Mouse (Mus musculus) cerebellum, adult 18-20 months (tissue): ENCODE measurements around the gene Rassf7.

ENCODE experiments used
- DNase-seq, 2 experiments: peaks; one replicate each; pipeline ENCODE4 v3.0.0; 2021

Gene Rassf7

DNA sequence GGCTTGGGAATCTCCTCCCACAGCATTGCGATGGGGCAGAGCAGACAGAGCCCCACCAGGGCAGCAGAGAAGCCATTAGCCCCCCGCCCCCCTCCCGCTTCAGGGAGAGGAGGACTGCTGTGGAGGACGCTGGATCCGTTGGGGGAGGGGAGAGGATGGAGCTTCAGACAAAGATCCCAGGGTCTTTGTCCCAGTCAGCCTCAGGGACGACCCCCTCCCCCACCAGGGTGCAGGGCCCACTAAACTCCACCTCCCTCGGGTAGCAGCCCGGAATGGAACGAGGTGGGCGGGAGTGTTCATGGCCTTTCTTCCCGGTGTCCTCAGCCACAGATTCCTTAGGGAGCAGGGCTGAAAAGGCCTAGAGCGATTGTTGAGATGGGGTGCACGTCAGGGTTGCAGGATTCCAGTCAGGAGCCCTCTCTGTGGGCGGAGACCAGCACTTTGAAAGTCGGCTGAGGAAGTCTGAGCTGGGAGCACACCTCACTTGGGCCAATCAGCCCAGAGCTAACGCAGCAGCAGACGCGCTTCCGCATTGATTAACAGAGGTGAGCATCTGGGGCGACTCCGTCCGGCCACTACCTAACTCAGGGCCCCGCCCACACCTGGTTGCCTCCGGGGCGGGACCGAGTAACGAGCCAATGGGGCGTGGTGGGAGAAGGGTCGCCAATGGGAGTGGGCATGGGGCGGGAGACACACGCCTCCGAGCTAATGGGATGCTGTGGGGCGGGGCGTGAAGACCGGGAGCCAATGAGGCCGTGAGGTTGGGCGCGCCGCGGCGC is at the start of gene Rassf7:
Gene Rassf7 (plus strand): TSS at position 760 of the 779 bp plus-strand sequence.
- peak; percentile 85 to 94 for DNase-seq

DNA sequence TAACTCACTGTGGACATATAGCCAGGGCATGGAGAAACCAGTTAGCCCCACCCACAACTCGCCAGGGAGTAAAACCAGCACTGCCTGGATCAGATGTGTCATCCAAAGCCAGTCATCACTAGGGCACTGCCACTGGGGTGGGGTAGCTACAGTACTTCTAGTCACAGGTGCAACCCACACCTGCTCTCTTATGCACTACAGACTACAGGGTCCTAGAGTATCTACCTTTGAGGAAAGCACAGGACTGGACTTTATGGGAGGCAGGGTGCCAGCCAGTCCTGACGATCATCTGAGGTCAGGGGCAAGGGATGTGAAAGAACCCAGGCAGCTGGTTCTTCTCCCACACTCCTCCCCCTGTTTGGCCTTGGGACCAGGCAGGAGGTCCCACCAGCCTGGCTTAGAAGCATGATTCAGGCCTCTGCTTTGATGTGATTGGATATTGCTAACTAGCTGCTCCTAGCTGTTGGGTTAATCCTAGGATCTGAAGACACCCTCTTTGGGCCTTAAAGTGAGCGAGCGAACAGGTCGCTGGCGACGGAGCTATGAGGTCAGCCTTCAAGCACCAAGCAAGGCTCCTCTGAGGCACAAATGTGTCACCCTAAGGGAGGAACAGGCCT is 47.7 kb upstream of the Rassf7 start:
- DNase-seq = peak in 1 of 2 experiments; percentile 36

DNA sequence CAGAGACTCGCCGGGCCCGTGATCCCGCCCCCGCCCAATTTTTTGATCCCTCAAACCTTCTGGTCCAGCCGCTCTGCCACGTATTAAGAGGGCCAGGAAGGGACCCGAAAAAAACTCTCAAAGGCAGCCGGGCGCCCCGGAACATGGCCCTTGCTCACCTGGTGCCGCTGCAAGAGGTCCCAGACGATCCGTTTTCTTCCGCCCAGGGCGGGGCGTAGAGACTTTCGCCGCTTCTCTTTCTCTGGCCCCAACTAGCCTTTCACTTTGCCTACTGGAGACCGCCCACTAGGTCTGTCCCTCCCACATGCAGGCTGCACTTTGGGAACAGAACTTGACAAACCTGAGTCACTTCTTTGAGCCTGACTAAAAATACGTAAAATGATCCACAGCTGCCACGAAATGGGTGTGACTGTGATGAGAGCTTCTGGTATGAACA is 47.1 kb upstream of the Rassf7 start:
- DNase-seq = peak in 1 of 2 experiments; percentile 42

DNA sequence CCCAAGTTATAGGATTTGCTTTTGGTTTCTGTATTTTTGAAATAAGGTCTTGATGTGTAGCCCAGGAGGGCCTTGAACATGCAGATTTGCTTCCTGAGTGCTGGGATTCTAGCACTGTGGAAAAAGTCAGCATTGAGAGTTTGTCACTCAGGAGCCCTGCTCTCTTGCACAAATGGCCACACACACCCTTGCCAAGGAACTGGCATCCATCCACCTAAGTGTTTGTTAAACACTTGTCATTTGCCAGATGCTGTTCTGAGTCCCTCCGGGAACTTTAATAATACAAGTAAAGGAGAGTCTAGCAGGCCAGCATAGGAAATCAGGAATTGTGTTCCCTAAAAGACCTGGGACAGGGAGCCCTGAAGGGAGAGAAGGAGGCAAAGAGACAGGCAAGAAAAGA is 46.4 kb upstream of the Rassf7 start:
- DNase-seq = no peak

DNA sequence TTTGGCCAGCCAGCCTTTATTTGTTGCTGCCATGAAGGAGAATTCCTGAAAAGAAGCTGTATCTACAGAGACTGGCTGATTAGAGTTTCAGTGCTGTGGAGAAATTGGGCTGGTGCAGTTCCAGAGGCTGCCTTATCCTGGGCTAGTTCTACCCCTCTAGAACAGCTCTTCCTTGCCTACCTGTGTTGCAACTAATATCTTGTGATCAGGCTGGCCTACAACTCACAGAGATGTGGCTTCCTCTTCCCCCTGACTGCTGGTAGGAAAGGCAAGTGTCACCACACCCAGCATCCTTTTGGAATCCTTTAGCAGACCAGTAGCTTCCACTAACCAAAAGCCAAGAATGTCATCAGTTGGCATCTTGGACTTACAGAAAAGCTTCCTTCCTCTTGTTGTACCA is 45.8 kb upstream of the Rassf7 start:
- no peak for DNase-seq

DNA sequence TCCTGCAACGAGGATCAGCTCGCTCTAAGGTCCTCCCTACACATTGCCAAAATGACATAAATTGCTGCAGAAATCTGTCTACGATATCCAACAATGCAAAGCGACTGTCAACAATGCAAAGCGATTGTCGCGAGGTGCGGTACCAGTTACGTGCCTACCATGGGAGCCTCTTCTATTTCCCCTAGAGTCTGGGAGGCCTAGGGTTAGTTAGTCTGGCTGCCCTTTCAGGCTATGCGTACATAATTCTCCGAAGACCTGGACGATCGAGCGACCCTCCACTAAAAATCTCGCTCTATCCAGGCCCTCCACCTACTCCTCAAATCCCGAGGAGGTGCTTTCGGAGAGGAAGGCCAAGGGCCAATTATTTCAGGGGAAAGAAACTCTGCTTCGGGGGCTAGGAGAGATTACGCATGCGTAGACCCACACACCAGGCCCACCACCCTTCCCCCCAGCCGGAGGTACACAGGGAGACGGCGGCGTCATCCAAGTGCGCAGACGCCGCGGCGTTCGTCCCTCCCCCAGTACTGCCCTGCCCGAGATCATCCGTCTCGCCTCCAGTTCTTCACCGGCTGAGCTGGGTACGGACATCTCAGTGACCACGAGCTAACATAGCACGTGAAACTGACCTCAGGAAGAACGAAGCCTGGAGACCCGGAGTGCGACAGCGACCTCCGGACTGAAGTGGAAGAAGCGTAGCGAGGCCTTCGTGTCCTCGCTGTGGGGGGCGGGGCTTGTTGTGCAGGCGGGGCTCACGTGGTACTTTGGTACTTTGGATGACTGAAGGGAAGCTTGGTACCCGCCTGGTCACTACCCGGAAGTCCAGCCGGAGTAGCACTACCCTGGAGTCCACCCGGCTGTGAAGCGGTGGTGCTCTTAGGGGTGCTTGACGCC is 43.3 kb upstream of the Rassf7 start, which contains the start of gene Rnh1:
Gene Rnh1 (minus strand): TSS at position 742 of the 891 bp plus-strand sequence.
- DNase-seq = peak; percentile 91 to 92

DNA sequence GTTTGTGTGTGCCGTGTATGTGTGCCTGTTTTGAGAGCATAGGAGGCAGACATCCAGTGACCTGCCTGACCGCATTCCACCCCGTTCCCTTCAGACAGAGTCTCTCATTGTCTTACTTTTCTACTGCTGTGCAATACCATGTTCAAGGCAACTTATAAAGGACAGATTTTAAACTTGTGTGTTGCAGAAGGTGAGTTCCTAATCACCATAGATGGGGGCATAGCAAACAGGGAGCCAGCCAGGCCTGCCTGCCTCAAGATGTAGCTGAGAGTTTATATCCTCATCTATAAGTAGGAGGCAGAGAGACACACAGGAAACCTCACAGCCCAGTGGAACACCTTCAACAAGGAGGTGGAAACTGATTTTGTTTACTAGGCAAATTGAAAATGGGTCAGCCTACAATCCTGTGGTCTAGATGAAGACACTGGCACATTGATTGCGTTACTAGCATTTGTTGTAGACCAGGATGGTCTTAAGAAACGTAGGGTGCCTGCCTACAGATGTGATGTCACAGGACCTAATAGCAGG is 42.3 kb upstream of the Rassf7 start:
- no peak for DNase-seq

DNA sequence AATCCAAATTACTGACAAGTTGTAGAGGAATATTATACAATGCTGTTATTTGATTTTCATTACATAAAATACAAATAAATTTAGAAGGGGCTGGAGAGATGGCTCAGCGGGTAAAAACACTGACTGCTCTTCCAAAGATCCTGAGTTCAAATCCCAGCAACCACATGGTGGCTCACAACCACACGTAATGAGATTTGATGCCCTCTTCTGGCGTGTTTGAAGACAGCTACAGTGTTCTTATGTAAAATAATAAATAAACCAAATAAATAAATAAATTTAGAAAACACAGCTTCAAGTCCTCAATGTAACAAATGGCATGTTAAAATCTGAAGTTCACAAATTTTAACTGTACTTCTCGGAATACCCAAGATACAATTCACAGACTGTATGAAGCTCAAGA is 40.6 kb upstream of the Rassf7 start:
- DNase-seq = no peak

DNA sequence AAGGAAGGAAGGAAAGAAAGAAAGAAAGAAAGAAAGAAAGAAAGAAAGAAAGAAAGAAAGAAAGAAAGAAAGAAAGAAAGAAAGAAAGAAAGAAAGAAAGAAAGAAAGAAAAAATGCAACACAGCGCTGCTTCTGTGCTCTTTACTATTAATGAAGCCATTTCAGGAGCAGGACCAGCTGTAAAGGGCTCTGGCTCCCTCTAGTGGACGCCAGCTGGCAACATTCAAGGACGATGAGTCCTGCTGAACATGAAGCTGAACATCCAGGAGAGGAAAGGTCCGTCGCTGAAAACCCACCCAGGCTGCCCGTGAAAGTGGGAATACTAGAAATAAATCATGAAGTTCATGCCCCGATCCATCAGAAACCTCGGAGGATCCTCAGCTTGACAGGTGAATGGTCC is 39.5 kb upstream of the Rassf7 start:
- DNase-seq = peak; percentile 90 to 92

DNA sequence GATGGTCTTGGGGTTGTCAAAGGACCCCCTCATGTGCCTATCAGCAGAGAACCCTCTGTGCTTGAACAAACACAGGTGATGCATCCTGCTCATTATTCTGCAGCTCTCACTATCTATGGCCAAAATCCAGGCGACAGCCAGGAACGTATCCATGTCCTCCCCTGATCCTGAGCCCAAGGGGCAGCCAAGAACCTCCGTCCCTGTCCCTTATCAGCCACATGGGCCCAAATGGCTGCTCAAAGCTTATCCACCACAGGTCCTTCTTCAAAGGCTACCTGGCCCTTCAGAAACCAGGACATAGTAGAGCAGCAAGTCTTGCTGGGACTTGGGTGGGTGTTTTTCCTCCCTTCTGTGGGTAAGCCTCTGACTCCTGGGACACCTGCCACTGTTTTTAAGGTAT is 27.5 kb upstream of the Rassf7 start:
- no peak for DNase-seq

DNA sequence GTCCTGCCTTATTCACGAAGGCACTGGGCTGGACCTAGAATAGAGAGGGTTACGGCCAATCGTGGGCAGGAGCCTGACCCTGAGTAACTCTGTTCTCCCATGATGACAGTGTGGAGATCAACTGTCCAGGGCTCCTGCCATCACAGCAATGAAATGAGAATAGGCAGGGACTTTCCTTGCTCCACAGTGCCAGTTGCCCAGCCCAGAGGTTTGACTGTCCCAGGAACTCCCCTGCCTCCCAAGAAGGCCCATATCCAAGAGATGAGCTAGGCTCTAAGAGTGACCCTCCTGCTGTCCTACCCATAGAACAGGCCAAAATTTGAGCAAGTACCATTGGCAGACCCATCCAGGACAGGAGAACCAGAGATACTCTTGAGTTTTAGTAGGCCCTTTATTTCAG is 26.9 kb upstream of the Rassf7 start:
- DNase-seq = no peak

DNA sequence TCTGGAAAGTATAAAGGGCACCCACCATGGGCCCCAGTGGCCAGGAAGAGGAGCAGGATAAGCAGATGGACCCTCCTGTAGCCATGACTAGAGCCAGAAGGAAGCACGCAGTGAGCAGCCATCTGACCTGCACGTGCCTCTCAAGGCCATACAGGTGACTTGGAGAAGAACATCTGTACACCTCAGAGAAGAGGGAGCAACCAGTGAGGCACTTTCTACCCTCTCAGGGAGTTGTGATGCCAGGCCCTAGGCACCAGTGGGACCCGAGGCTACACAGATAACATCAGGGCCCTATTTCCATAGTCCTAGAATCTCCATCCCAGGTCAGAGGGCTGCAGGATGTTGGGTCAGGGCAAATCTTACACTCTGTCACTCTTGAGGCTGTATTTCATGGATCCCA is 25.4 kb upstream of the Rassf7 start:
- no peak for DNase-seq

DNA sequence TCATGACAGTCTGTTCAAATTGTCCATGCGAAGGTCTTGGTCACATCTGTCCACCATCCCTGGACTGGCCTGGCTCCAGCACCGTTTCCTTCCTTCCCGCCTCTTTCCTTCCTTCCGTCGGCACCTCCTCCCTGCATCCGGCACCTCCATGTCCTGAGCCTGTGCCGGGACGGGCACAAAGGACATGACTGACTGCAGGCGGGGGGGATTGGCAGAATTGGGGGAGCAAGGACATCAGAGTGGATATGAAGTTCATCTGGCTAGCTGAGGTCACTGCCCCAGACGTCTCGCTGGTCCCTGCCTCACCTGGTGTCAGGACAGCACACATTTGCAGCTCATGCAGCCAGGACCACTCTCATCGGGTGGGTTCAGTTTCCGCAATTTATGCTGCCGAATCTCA is 24.6 kb upstream of the Rassf7 start:
- no peak for DNase-seq

DNA sequence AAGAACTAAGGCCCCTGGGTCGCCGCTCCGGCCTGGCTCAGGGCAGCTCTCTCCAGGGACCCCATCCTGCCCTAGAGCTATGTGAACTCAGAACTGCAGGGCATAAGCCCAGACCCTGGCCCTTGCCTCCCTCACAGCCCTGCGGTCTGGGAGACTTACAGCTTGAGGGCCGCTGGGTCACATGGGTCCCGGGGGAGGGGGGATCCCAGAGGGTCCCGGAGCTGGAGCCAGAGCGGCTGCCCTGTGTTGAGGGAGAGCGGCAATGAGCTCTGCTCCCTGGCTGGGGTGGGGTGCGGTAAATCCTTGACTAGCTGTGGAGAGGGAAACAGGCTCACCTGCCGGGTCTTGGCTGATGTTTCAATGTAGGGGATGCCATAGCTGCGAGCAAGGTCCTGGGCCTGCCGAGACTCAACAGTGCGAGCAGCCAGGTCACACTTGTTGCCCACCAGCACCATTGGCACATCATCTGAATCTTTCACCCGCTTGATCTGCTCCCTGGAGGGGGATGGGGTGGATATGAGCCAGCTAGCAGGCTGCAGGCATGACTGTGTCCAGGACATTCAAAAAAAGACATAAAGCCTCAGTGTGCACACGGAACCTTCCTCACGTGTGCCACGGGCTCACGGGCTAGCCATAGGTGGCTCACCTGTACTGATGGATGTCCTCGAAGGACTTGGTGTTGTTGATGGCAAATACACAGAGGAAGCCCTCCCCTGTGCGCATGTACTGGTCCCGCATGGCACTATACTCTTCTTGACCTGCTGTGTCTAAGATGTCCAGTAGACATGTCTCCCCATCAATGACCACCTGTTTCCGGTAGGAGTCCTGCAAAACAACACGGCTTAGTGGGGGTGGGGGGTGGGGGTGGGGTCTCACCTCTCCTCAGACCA is 23.6 kb upstream of the Rassf7 start:
- no peak for DNase-seq

DNA sequence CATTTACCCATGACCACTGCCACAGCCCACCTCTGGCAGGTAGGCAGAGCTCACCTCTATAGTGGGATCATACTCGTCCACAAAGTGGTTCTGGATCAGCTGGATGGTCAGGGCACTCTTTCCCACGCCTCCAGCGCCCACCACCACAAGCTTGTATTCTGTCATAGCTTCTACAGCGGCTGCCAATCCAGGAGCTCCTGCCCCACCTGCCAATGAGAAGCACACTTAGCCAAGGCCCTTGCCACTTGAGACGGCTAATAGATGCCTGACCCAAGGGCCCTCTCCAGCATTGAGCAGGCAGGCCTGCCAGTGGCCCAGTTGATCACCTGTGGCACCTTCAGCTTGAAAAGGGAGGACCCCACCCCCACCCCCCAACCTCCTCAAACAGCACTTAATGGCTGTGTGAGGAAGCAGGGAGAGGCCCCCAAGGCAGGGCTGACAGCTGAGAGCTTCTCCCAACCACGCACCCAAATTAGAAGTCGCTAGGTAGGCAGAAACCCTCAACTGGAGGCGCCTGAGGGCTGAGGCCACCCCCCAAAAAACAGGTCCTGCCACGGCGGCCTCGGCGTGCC is 22.8 kb upstream of the Rassf7 start:
- DNase-seq = no peak

DNA sequence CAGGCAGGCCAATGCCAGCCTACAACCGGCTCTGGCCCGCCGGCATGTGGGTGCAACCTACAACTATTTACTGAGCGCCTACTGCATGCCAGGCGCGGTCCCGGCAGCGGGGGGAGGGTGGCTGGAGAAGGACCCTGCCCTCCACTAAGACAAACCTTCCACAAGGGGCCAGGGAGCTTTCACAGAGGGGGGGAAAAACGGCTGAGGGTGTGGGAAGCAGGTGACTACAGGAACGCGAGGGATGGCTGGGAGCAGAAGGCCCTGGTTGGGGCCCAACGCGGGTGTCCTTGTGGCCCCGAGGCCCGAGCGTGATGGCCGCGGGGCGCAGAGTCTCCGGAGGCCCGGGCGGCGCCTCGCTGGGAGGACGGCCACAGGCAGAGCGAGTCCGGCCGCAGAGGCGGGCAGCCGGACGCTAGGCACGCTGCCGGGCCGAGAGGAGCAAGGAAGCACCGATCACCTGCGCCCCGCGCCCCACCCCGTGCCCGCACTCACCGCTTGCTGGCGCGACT is 22.3 kb upstream of the Rassf7 start:
- DNase-seq = peak in 1 of 2 experiments; percentile 38

DNA sequence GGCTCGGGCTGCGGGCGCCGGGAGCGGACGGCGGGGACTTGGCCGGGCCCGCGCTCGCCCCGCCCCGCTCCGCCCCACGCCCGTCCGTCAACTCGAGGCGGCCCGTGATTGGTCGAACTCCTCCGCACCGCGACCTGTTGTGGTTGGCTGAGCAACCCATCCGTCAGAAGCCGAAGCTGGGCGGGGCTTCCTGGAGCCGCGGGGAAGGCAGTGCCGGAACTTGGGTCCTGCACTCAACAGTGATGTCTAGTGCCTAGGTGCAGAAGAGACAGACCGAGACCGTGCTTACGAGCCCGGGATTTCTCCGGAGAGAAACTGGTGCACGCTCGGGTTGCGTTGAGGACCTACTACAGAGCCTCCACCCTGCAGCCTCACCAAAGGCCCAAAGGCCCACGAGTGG is 21.7 kb upstream of the Rassf7 start, which contains the start of the genes Hras and Lrrc56:
Gene Hras (minus strand): TSS at position 58 of the 400 bp plus-strand sequence.
Gene Lrrc56 (plus strand): TSS at position 210 of the 400 bp plus-strand sequence.
- peak; percentile 98 for DNase-seq

DNA sequence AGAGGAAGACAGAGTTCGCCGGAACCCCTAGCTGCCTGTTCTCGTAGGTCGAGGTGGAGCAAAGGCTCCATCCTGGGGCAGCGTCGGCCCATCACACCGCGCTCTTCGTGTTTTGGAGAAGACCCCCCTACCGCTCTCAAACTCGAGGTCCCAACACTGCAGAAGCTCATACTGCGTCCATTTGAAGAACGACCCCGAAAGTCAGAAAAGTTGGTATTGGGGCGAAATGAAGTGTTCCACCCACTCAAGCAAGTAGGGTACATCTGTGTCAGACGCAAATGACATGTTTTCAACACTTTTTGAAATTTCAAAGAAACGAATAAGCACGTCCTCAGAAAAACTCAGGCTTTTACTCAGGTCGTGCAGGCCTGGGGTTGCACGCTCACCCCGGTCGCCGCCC is 21.3 kb upstream of the Rassf7 start:
- DNase-seq = no peak

DNA sequence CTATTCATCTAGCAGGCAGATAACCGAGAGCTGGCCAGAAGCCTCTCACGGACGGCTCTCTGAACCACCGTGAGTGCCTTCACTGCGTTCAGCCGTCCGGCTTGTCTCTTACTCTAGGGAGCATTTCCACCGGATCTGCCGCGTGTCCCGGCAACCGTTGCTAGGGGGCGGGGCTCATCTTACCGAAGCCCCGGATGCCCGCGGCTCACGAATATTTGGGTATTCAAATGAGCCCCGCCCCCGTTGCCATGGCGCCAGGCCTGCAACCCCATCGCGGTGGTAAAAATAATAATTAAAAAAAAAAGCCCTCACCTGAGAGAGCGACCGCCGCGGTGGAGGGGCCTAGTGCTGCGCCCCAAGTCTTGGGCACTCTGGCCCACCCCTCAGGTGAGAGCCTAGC is 20.8 kb upstream of the Rassf7 start:
- peak; percentile 80 to 81 for DNase-seq

DNA sequence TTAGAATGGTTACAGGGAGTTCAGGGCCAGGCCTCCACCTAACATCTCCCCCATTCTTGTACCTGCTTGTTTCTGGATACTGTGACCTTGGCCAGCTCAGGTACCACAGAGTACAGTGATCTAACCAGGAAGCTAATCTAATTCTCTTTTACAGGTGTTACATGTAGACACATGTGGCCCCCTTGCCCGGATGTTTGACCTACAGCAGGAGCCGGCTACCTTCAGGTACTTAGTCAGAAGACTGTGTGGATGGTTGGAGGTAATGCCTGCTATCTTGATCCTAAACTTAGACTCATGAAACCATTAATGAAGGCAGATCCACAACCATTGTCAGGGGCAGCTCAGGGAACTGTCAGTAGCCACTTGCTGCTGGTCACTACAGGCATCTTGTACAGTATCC is 19.9 kb upstream of the Rassf7 start:
- no peak for DNase-seq

DNA sequence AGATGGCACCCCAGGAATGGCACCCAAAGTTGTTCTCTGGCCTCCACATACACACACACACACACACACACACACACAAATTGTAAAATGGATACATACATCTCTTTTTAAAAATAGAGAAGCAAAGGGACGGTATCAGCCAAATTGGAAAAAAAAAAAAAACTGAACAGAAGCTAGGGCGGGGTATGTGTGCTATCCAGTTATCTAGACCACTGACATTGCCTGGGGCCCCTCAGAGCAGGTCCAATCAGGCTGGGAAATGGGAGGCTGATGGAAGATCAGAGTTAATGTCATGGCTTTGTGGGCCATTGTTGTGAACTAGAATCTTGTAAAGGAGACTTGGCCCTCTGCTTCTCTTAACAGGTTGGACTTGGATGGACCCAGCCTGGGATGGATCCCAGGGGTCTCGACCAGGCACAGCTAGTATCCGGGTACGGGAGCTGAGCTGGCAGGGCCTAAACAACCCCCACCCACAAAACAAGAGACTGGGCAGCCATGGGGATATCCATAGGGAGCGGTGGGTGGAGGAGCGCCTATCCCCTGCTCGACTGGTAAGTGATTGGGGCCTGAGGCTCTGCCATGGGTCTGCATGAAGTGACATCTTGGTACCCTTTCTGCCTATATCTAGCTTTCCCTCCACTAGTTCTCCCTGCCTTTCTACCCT is 18.9 kb upstream of the Rassf7 start:
- no peak for DNase-seq
